12 mouse cellular contexts compared by ENCODE assay signal in genomic region chr1:60778465-60779115, GRCm38 (mm10).
A peak's percentile ranks its signal among the peaks of the same experiment; 100 is the strongest.
DNase-seq lines count a peak whose midpoint lies in the region; ATAC-seq and TF ChIP-seq lines count a peak whose summit lies in the region.
"Had no signal": no experiment of that assay in that cellular context is flagged by ENCODE, and none has a peak within 500 bp of the region (broad histone marks: within the 10 kb centered on the region; RNA-seq: fewer than 3 reads in every experiment).

No protein-coding gene starts in this region.

- intact Hi-C loops in gastrocnemius, postnatal 36 days (cut with DNase I), result loop anchor here (10.0 kb wide), 1 partner anchor 64 kb away; the partner anchor contains the start of gene Cd28
- intact Hi-C loops in left cerebral cortex, adult 2 months (cut with DNase I), result no loop called here

- H3K9ac ChIP-seq in lung, embryonic 14.5 days, result no peak overlapping the region
- H3K9ac ChIP-seq in intestine, embryonic 14.5 days (ENCODE audit: low read length), result no peak overlapping the region
- H3K9ac ChIP-seq: midbrain, embryonic 12.5 days had no signal

- H3K27me3 ChIP-seq in lung, embryonic 14.5 days (ENCODE audit: insufficient read depth, low read length), result no peaks in the 10 kb centered on the region
- H3K27me3 ChIP-seq in intestine, embryonic 14.5 days (replicated peaks; ENCODE audit: control insufficient read depth, insufficient read depth, low read length), result no peaks in the 10 kb centered on the region
- H3K27me3 ChIP-seq: midbrain, embryonic 12.5 days had no signal

- ATAC-seq in lung, embryonic 14.5 days (ENCODE audit: insufficient read depth), result peak; percentile 65
- ATAC-seq in intestine, embryonic 14.5 days (replicated peaks; ENCODE audit: low FRiP score, low TSS enrichment, low read depth), result no peak
- ATAC-seq: Patski had no signal

- no peak overlapping the region for H3K4me2 ChIP-seq in lung, embryonic 14.5 days
- H3K4me2 ChIP-seq in intestine, embryonic 14.5 days (ENCODE audit: low read length), result no peak overlapping the region
- H3K4me2 ChIP-seq: midbrain, embryonic 12.5 days had no signal

- H3K4me1 ChIP-seq in lung, embryonic 14.5 days (ENCODE audit: insufficient read depth), result no peaks in the 10 kb centered on the region; the same call in 1 of the 2 replicates
- H3K4me1 ChIP-seq in lung, adult 2 months (ENCODE audit: control insufficient read depth, insufficient read depth, low read length), result peaks cover 6% of the 10 kb centered on the region; the same call in 1 of the 2 replicates
- peaks cover 3% of the 10 kb centered on the region; the same call in 1 of the 2 replicates for H3K4me1 ChIP-seq in intestine, embryonic 14.5 days (replicated peaks; ENCODE audit: control insufficient read depth, insufficient read depth, low read length)
- H3K4me1 ChIP-seq: forebrain, embryonic 10.5 days; midbrain, embryonic 12.5 days had no signal

- TF ChIP-seq POLR2A in lung, adult 2 months (IDR thresholded peaks at IDR 0.05; ENCODE audit: borderline replicate concordance, extremely low read depth, low read depth, low read length), result no peak

- H3K4me3 ChIP-seq in lung, embryonic 14.5 days (ENCODE audit: low read depth, low read length), result no peak overlapping the region
- H3K4me3 ChIP-seq in lung, adult 2 months (replicated peaks; ENCODE audit: extremely low read depth, low read depth, low read length), result no peak overlapping the region
- no peak overlapping the region for H3K4me3 ChIP-seq in intestine, embryonic 14.5 days (ENCODE audit: low read depth, low read length)
- H3K4me3 ChIP-seq in left cerebral cortex, adult 2 months, result no peak overlapping the region
- H3K4me3 ChIP-seq: forebrain, embryonic 10.5 days; midbrain, embryonic 12.5 days had no signal

- H3K9me3 ChIP-seq in lung, embryonic 14.5 days (ENCODE audit: low read depth, low read length), result no peaks in the 10 kb centered on the region
- no peaks in the 10 kb centered on the region for H3K9me3 ChIP-seq in intestine, embryonic 14.5 days (ENCODE audit: control insufficient read depth, low read length)
- H3K9me3 ChIP-seq: forebrain, embryonic 10.5 days; midbrain, embryonic 12.5 days had no signal

- 45% methylated on average over 8 of the region's 8 CpGs for WGBS in lung, embryonic 14.5 days
- 50% methylated on average over 8 of the region's 8 CpGs for WGBS in lung, adult 2 months
- 55% methylated on average over 8 of the region's 8 CpGs for WGBS in intestine, embryonic 14.5 days

- no peaks in the 10 kb centered on the region for H3K36me3 ChIP-seq in lung, embryonic 14.5 days (ENCODE audit: insufficient read depth)
- H3K36me3 ChIP-seq in intestine, embryonic 14.5 days (ENCODE audit: control insufficient read depth, insufficient read depth, low read length), result no peaks in the 10 kb centered on the region
- H3K36me3 ChIP-seq: forebrain, embryonic 10.5 days; midbrain, embryonic 12.5 days had no signal

- peak; percentile 67 for DNase-seq in lung, embryonic 14.5 days
- DNase-seq in lung, adult 2 months, result no peak
- peak; percentile 22 to 38 for DNase-seq in gastrocnemius, postnatal 36 days
- DNase-seq in intestine, embryonic 14.5 days (ENCODE audit: low spot score), result peak; percentile 65
- DNase-seq in naive thymus-derived CD4-positive, alpha-beta T cell, adult 2 months (ENCODE audit: low read depth), result peak; percentile 53
- DNase-seq in left cerebral cortex, adult 2 months (ENCODE audit: extremely low spot score in 1 of 2, low spot score in 2 of 2), result no peak
- DNase-seq in embryo, embryonic 9.5 days (ENCODE audit: extremely low spot score), result no peak
- no peak for DNase-seq in spleen, postnatal 10 days (ENCODE audit: low spot score in 2 of 2)
- DNase-seq: cerebellum, adult 11 months had no signal

- H3K27ac ChIP-seq in lung, embryonic 14.5 days (ENCODE audit: low read depth), result no peak overlapping the region
- H3K27ac ChIP-seq in intestine, embryonic 14.5 days (ENCODE audit: low read depth), result no peak overlapping the region
- H3K27ac ChIP-seq in left cerebral cortex, adult 2 months, result no peak overlapping the region
- H3K27ac ChIP-seq: forebrain, embryonic 10.5 days; midbrain, embryonic 12.5 days had no signal

- TF ChIP-seq CTCF in lung, embryonic 14.5 days (IDR thresholded peaks at IDR 0.05; ENCODE audit: low read depth), result no peak
- no peak for TF ChIP-seq CTCF in lung, adult 2 months (IDR thresholded peaks at IDR 0.05; ENCODE audit: insufficient read depth, low read length)
- TF ChIP-seq CTCF in left cerebral cortex, adult 2 months (IDR thresholded peaks at IDR 0.05), result no peak

Comparison
In these comparisons a context has a peak if more than half of its experiments do, and no peak if none do; other contexts are left out.
1. DNase-seq: peak in lung, embryonic 14.5 days (single experiment), gastrocnemius, postnatal 36 days (2 of 2), intestine, embryonic 14.5 days (single experiment) and naive thymus-derived CD4-positive, alpha-beta T cell, adult 2 months (single experiment); none in lung, adult 2 months (single experiment), left cerebral cortex, adult 2 months (0 of 2), embryo, embryonic 9.5 days (single experiment) and spleen, postnatal 10 days (0 of 2).